Mouse (Mus musculus) left cerebral cortex, adult 8-10 months (tissue): ENCODE data around the gene Tcl1b3. TPM values are rescaled to one million over a fixed set of nuclear protein-coding genes. Genes with fewer than 3 reads are reported as not detected.

Experiments
- DNase-seq, 2 experiments: peaks; one replicate each; pipeline ENCODE4 v3.0.0; 2022; ENCODE audit warnings: low spot score in 2 of 2
- total RNA-seq, 4 experiments: library from RNA; stranded (reverse); gene quantifications; 2 replicates each; pipeline ENCODE4 v1.2.4; 2022

Gene Tcl1b3
- total RNA-seq, 4 experiments from 2014 or later: not detected

DNA sequence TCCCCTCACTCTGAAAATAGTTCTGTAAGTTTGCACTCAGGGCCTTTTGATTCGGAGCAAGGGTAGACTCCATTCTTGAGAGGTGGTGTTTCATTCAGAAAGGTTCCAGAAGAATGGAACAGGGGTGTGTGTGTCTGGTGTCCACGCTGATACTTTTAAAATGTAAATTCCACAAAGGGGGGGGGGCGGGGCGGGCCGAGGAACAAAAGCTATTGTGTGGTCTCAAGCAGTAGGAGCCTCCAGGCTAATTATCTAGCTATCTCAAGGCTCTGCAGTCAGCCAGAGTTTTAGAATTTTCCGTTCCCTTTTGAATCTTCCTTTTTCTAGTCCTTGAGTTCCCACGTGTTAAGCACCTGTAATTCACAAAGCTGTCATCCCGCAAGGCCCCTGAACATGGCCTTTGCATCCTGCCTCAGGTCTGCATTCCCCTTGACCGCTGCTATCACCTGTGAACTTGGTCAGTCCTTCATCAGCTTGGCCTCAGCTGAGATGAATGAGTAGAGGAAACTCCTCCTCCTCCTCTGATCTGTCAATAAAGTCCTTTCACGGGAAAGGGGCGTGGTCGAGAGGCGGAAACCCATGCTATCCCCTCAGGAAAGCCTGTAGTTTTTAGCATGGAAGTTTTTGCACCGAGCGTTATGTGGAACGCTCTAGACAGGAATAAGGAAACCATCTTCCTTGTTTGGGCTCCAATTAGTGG, 33.9 kb downstream of the Tcl1b3 start:
- no peak for DNase-seq

GRCm38 (mm10) chr12:105234362-105234761, 43.5 kb downstream of the Tcl1b3 start:
- no peak for DNase-seq

DNA sequence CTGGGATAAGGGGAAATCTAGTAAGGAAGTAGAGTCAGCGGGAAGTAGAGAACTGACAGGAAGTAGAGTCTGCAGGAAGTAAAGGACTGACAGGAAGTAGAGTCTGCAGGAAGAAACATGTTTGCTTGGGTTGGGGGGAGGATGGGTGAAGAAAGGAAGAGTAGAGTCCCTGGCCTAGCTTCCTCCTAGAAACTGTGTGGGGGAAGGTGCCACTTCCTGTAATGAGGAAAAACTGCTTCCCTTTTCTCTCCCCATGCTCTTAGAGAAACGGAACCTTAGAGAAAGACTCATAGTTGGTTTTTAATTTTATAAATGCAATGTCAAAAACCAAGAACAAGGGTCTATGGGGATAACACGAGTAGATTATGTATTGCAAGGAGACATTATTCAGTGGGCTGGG, 44.2 kb downstream of the Tcl1b3 start:
- DNase-seq: no peak

- no peak for DNase-seq
Measured at GRCm38 (mm10) chr12:105239060-105239459, 48.2 kb downstream of the Tcl1b3 start.

Other genes starting within 250 kb of the Tcl1b3 start
- gene Syne3, start 181.2 kb upstream of the Tcl1b3 start, total RNA-seq: 1 to 10 TPM; 2.0 to 3.0 (median 2.8) TPM
- 10 to 100 TPM; 41.7 to 50.8 (median 46.0) TPM for gene Glrx5, start 158.4 kb upstream of the Tcl1b3 start, total RNA-seq
- gene Tcl1b2, start 45.0 kb upstream of the Tcl1b3 start, total RNA-seq: not detected
- not detected for gene Tcl1b1, start 31.4 kb upstream of the Tcl1b3 start, total RNA-seq
- gene Tcl1b5, start 14.7 kb upstream of the Tcl1b3 start, total RNA-seq: not detected
- gene Tcl1b4, start 10.9 kb downstream of the Tcl1b3 start, total RNA-seq: not detected
- gene Tcl1, start 31.8 kb downstream of the Tcl1b3 start, total RNA-seq: not detected
- 10 to 100 TPM in 1 of 4 experiments, 1 to 10 TPM in 3; 9.0 to 10.2 (median 9.4) TPM for gene Tunar, start 142.8 kb downstream of the Tcl1b3 start, total RNA-seq